Mouse (Mus musculus): ENCODE data around the gene Klf7.
"Not testable (repeated sequence)": the region's sequence is repeated elsewhere in the genome, so short reads cannot be mapped to it uniquely, and the experiment has no call there.

Klf7 gene

GRCm38 (mm10) chr1:64121559-64122465, at the start of gene Klf7:
Klf7 (minus strand) TSS chr1:64122282.
- peak; percentile 97 to 99 for DNase-seq (ENCODE audit: low spot score in 2 of 2)

DNA sequence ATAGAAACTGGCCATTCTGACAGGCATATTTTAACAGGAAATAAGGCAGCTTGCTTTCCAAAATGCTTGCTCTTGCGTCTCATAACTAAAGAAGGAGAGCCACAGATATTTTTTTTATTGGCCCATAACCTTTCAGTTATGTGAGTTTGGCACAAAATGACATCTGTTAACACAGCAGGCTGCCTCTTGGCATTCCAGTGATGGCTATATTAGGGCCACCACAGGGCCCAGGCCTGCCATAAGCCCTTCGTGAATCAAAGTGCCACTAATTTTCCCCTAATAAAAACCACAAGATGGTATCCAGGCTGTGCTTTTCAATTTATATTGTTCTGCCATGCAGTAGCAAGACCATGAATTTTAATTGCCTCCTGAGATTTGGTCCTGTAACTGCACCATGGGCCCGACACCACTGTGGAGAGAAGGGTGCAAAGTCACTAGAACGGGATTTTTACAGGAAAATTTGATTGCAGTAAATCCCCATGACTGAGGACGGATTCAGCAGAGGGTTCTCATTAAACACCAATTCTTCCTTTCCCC, 42.5 kb upstream of the Klf7 start:
- DNase-seq (ENCODE audit: low spot score in 2 of 2) = no peak

DNA sequence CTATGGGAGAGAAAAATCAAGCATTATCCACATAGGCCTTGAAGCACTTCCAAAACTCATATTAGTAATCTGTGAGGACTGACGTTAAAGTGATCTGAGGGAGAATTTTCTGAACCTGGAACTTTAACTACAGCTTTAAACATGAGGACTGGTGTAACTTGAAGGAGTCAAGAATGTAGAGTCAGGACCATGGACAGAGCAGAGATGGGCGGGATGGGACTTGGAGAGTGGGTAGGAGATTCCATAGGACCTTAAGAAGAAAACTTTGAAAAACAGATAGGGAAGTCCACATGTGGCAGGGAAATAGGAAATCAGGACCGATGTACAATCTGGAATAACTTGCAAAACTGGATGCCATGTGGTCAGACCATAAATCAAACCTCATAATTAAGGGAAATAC, 36.7 kb upstream of the Klf7 start:
- DNase-seq (ENCODE audit: low spot score in 2 of 2) = no peak

GRCm38 (mm10) chr1:64149185-64149584, 27.1 kb upstream of the Klf7 start:
- DNase-seq (ENCODE audit: low spot score in 2 of 2) = no peak

DNA sequence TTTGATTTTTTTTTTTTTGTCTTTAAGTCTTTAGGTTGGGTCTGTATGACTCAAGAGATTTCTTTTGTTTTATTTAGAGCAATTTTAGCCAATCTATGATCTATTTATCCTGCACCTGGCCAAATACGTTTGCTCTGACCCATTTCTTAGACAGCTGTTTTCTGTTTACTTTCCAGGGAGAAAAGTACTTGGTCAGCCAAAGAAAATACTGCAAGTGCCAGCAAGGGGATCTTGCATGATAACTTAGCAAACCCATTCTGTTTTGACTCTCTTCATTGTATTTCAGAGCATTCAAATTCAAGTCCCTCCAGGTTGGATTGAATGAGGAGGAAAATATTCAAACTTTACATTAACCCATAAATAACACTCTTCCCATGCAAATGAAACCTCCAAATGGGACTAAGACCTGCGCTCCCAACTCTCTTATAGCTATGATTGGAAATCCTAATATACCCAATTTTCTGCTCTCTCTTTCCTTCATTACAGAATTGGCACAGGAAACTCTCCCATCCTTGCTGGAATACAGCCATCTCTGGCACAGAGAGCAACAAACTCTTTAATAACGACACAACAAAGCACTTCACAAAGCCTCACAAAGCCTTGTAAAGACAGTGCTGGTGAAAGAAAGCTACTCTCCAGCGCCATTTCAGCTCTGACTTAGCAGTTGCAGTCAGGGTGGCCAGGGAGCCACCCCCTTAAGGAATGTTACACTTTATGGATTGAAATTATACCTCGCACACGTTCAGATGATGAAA, 20.8 kb upstream of the Klf7 start:
- no peak for DNase-seq (ENCODE audit: low spot score in 2 of 2)

DNA sequence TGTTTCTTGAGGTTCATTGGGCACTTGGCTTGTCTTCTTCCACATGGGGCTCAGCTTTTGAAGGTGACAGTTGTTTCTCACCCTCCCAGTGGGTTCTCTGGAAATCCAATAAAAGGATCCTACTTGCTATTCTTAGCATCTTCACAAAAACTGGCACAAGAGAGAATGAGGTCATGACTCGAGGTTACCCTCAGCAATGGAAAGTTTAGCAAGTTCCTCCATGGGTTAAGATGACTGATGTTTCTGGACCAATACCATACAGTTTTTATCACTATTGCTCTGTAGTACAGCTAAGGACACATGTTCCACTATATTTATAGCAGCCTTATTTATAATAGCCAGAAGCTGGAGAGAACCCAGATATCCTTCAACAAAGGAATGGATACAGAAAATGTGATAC, 12.4 kb upstream of the Klf7 start:
- DNase-seq (ENCODE audit: low spot score in 2 of 2) = no peak

DNA sequence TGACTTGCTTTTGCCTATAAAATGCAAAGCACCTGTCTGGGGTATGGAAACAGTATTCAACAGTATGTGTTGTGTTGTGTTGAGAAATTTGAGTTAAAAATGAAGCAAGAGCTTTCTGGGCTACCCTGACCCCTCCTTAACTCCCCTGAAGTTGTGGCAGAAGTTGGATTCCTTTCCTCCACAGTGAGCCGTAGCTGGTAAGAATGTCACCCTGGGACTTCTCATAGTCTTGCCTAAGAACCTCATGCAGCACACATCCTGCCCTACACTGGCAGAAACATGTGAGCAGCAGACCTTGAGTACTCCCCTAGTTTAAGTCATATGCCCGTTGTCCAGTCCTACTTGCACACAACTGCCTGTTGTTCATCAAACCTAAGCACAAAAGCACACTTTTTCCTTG, 4.7 kb upstream of the Klf7 start:
- DNase-seq (ENCODE audit: low spot score in 2 of 2) = no peak

DNA sequence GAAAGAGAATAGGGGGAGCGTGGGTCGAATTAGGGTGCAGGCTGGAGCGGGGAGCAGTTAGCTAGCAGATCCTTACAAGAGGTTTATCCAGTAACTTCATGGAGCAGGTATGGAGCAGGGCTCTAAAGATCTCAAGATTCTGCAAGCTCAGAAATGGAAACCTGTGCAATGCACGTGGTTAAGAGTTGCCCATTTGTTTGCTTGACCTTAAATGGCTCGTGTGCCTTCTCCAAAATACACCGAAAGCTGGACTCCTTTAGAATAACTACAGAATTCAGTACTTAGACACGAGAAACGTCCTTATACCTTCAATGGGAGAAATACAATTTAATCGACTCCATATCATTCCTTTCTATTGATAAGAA, 366 bp upstream of the Klf7 start:
- no peak for DNase-seq (ENCODE audit: low spot score in 2 of 2)

GRCm38 (mm10) chr1:64120811-64121515, 1.1 kb downstream of the Klf7 start:
- DNase-seq (ENCODE audit: low spot score in 2 of 2) = peak; percentile 73 to 79

DNA sequence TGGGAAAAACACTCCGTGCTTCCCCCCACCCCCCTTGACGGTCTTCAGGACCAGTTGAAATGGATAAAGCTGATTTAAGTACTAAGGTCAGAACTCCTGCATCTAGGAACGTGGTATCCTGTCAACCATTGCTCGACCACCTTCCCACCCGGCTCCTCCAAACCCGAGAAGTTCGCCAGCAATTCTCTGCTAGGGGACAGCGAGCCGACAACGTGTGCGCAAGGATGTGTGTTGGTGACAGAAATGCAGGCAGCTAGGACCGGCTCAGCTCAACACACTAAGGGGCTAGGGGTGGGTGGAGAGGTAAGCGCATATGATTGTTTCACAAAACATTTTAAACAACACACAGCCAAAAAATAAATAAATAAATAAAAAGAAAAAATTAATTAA, 1.7 kb downstream of the Klf7 start:
- DNase-seq (ENCODE audit: low spot score in 2 of 2) = peak in 1 of 2 experiments; percentile 36

DNA sequence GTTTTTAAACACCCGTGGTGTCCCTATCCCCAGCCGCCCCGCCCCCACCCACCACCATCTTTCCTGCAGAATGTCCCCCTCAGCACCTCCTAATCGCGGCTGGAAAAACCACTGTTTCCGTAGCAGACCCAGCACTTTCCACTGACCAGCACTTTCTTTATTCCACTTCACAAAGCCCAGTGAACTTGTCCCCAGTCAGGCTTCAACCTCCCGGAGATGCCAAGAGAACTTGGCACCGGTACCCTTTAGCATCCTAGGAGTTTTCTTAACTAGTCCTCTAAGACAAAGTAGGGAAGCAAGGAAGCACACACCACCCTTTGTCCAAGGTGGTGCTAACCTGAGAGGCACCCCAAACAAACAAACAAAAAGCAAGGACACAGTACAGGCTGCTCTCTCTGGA, 2.2 kb downstream of the Klf7 start:
- DNase-seq (ENCODE audit: low spot score in 2 of 2) = peak; percentile 50 to 51

GRCm38 (mm10) chr1:64119358-64119794, 2.7 kb downstream of the Klf7 start:
- DNase-seq (ENCODE audit: low spot score in 2 of 2) = peak; percentile 48 to 66

GRCm38 (mm10) chr1:64118285-64119170, 3.6 kb downstream of the Klf7 start:
- DNase-seq (ENCODE audit: low spot score in 2 of 2) = no peak

DNA sequence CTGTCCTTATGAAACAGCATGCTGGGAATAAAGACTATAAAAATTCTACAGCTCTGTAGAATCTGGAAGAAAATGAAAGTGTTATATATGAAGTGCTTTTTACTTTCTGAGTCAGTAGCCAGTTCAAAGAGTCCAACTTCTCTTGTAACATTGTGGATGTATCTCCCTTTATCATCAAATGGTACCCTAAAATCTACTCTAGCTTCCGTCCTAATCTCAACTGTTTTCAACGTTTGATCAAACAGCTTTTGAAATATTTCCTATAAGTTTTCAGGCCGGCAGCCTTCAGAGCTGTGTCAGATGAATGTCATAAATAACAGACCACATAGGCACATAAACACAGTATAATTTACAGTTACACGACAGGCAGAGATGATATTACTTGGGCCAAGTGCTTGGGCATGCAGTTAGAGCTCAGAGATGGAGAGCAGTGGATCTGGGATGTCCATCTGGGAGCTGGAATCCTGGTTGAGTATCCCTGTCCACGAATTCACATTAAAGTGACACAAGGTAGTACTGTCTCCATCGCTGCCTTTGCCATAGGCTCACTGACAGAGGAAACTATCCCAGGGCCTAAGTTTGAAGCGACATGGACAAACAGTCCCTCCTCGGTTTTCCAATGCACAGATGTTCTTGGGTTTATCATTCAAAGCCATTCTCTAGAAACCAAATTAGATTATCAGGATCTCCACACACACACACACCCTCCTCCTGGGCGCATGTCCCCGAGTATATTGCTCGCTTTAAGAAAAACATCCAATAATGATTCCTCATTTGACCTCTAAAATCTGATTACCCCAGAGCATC, 4.4 kb downstream of the Klf7 start:
- DNase-seq (ENCODE audit: low spot score in 2 of 2) = no peak

DNA sequence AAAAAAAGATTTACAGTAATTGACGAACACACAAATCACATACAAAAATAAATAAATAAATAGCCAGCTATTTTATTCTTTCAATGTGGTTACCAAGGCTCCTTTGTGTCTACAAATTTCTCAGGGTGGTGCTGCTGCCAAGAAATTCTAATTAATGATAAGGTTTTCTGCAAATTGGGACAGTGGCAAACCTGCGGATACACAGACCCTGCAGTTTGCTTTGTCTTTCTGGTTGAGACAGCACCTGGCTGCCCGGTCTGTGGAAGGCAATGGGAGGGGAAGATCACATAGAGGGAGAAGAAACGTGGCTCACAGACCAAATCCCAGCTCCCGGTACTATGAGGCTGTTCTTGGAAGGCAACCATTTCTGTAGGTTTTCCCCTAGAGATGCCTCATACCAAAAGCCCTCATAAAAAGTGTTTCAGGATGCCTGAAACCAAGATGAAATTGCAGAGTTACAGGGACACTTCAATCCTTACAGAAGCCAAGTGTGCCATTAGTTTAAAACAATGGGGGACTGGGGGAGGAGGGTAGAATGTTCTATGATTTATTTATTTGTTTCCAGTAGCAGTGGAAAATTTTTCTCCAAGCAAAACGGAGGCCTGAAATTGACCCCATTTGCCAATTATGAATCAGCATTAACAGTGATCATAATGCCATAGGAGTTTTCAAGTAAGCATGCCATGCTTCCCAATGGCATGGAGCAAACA, 5.2 kb downstream of the Klf7 start:
- no peak for DNase-seq (ENCODE audit: low spot score in 2 of 2)

GRCm38 (mm10) chr1:64114579-64114978, 7.5 kb downstream of the Klf7 start:
- DNase-seq (ENCODE audit: low spot score in 2 of 2) = no peak

DNA sequence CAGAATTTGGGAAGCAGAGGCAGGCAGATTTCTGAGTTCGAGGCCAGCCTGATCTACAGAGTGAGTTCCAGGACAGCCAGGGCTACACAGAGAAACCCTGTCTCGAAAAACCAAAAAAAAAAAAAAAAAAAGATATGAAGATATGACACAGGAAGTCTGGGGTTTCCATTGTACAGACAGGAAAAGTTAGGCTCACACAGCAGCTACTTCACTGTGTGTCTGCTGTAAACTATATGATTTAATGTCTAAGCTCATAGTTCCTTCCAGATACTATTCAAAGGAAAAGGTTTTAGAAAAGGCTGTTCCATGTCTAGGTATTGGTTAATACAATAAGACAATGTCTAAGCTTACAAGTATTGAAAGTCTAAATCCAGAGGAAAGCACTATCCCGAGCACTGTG, 13.4 kb downstream of the Klf7 start:
- DNase-seq (ENCODE audit: low spot score in 2 of 2) = not testable (repeated sequence)

DNA sequence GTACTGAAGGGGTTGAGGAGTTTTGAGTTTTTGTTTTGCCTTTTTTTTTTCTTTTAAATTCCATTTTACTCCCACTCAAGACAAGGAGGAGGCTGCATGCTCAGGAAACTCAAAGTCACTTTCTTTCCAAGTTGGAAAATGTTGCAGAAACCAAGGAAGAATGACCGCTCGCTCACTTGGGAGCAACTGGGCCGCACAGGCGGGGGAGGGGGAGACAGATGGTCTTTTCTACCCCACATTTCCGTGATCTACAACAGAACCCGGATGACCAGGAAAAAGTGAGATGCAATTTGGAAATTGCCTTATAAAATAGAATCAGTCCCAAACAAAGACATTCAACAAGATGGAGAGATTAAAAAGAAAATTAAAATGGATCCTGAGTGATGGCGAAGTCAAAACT, 14.6 kb downstream of the Klf7 start:
- no peak for DNase-seq (ENCODE audit: low spot score in 2 of 2)

DNA sequence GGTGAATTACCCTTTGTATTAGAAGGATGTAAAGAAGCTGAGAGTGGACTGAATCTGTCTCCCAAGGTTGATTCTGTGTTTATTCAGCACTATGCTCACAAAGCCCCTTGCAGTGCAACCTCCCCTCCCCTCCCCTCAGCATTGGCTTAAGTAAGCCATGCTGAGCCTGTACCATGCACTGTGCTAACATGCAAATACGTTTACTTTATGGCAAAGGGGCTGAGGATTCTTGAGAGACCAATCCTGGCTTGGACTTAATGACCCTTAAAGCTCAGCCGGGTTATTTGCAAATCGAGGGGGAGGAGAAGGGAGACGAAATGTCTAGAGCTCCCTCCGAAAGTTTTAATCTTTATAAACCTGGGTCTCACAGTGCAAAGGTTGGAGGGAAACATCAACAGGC, 16.0 kb downstream of the Klf7 start:
- DNase-seq (ENCODE audit: low spot score in 2 of 2) = no peak
